Mouse (Mus musculus): ENCODE results near the gene Tmem163. TPM values are rescaled to one million over a fixed set of nuclear protein-coding genes. Genes with fewer than 3 reads are reported as not detected.

Gene Tmem163
- total and polyA plus RNA-seq, 3 experiments = 4.5 to 10.0 (median 8.1) TPM

GRCm38 (mm10) chr1:127608326-127608725 lies 71.0 kb downstream of the Tmem163 start:
- H3K36me3 ChIP-seq (replicated peaks in 1 of 2; ENCODE audit: control insufficient read depth in 1 of 2, insufficient read depth in 1 of 2, low read length in 1 of 2) = peaks cover 0 to 46% of the 10 kb centered on the region in 2 experiments
- H3K27me3 ChIP-seq (replicated peaks) = no peaks in the 10 kb centered on the region
- H3K9me3 ChIP-seq (replicated peaks; ENCODE audit: low read length) = peaks cover 3% of the 10 kb centered on the region
- no peak overlapping the region for H3K4me2 ChIP-seq (ENCODE audit: insufficient read depth, low read depth, poor library complexity, severe bottlenecking)
- H3K4me1 ChIP-seq (ENCODE audit: control insufficient read depth in 1 of 2, insufficient read depth in 2 of 2) = peaks cover 0 to 20% of the 10 kb centered on the region in 2 experiments; a peak in 1 of 4 replicates
- H3K4me3 ChIP-seq (replicated peaks in 1 of 3; ENCODE audit: low read depth in 2 of 3, low read length in 2 of 3, poor library complexity in 1 of 3) = no peak overlapping the region
- H3K27ac ChIP-seq (ENCODE audit: insufficient read depth, low read depth) = no peak overlapping the region
- no peak for DNase-seq (ENCODE audit: extremely low read depth)
- no peaks in the 10 kb centered on the region for H3K79me2 ChIP-seq (replicated peaks; ENCODE audit: control insufficient read depth, extremely low read depth, insufficient read depth, poor library complexity, severe bottlenecking)
- TF ChIP-seq BHLHE40 (IDR thresholded peaks at IDR 0.05; ENCODE audit: low read depth, low read length) (no peak), GABPA (IDR thresholded peaks at IDR 0.05; ENCODE audit: insufficient replicate concordance, low read depth, low read length) (no peak), MAFK (IDR thresholded peaks at IDR 0.05; ENCODE audit: insufficient replicate concordance, low read length) (no peak), SMC3 (IDR thresholded peaks at IDR 0.05; ENCODE audit: low read depth, low read length) (no peak), ELF1 (IDR thresholded peaks at IDR 0.05; ENCODE audit: low read depth, low read length) (no peak), JUN (IDR thresholded peaks at IDR 0.05; ENCODE audit: insufficient read depth, low read depth, low read length) (no peak), MYC (IDR thresholded peaks at IDR 0.05; ENCODE audit: low read depth, low read length) (no peak), ZMIZ1 (IDR thresholded peaks at IDR 0.05; ENCODE audit: low read depth, low read length) (no peak), PAX5 (IDR thresholded peaks at IDR 0.05; ENCODE audit: low read length) (no peak), ZNF384 (IDR thresholded peaks at IDR 0.05; ENCODE audit: low read depth, low read length) (no peak), MEF2A (IDR thresholded peaks at IDR 0.05; ENCODE audit: borderline replicate concordance, low read depth, low read length) (no peak), MXI1 (IDR thresholded peaks at IDR 0.05; ENCODE audit: low read depth, low read length) (no peak), CHD2 (IDR thresholded peaks at IDR 0.05; ENCODE audit: low read length) (no peak), TCF12 (IDR thresholded peaks at IDR 0.05; ENCODE audit: low read depth, low read length) (no peak), HCFC1 (IDR thresholded peaks at IDR 0.05; ENCODE audit: low read depth, low read length) (no peak), SIN3A (IDR thresholded peaks at IDR 0.05; ENCODE audit: low read length) (no peak), MAX (IDR thresholded peaks at IDR 0.05; ENCODE audit: low read length) (no peak), EP300 (IDR thresholded peaks at IDR 0.05; ENCODE audit: low read length) (no peak)
- dilution Hi-C loops (cut with MboI; ENCODE audit: extremely low pct_ligation_motif_present, extremely low pct_unique_long_range_greater_than_20kb, low sequenced_read_pairs) = no loop called here
- H3K9ac ChIP-seq (ENCODE audit: insufficient read depth, low read depth) = no peak overlapping the region
- in situ Hi-C loops (cut with MboI; ENCODE audit: low pct_ligation_motif_present, low pct_unique_long_range_greater_than_20kb, low sequenced_read_pairs) = loop anchor here (10.0 to 25.0 kb wide), 2 partner anchors 104 to 154 kb away; partner anchors contain the start of gene Ccnt2

- dilution Hi-C loops (cut with MboI; ENCODE audit: extremely low pct_ligation_motif_present, extremely low pct_unique_long_range_greater_than_20kb, low sequenced_read_pairs) = no loop called here
- H3K36me3 ChIP-seq (replicated peaks in 1 of 2; ENCODE audit: control insufficient read depth in 1 of 2, insufficient read depth in 1 of 2, low read length in 1 of 2) = peaks cover 0 to 47% of the 10 kb centered on the region in 2 experiments
- no peak overlapping the region for H3K9ac ChIP-seq (ENCODE audit: insufficient read depth, low read depth)
- in situ Hi-C loops (cut with MboI; ENCODE audit: low pct_ligation_motif_present, low pct_unique_long_range_greater_than_20kb, low sequenced_read_pairs) = loop anchor here (10.0 to 25.0 kb wide), 2 partner anchors 99 to 158 kb away; partner anchors contain the start of gene Ccnt2
- peaks cover 4 to 35% of the 10 kb centered on the region in 2 experiments; a peak in 3 of 4 replicates for H3K4me1 ChIP-seq (ENCODE audit: control insufficient read depth in 1 of 2, insufficient read depth in 2 of 2)
- peaks cover 3% of the 10 kb centered on the region for H3K9me3 ChIP-seq (replicated peaks; ENCODE audit: low read length)
- H3K4me3 ChIP-seq (replicated peaks in 1 of 3; ENCODE audit: low read depth in 2 of 3, low read length in 2 of 3, poor library complexity in 1 of 3) = no peak overlapping the region
- H3K4me2 ChIP-seq (ENCODE audit: insufficient read depth, low read depth, poor library complexity, severe bottlenecking) = no peak overlapping the region
- no peaks in the 10 kb centered on the region for H3K79me2 ChIP-seq (replicated peaks; ENCODE audit: control insufficient read depth, extremely low read depth, insufficient read depth, poor library complexity, severe bottlenecking)
- TF ChIP-seq POLR2A (IDR thresholded peaks at IDR 0.05; ENCODE audit: low read depth, low read length) (no peak), TBP (conservative IDR thresholded peaks at IDR 0.05; ENCODE audit: low read depth, low read length) (no peak), POLR2AphosphoS2 (IDR thresholded peaks at IDR 0.05; ENCODE audit: low read depth, low read length) (no peak), ZKSCAN1 (IDR thresholded peaks at IDR 0.05; ENCODE audit: borderline replicate concordance, low read depth, low read length) (no peak), RCOR1 (conservative IDR thresholded peaks at IDR 0.05; ENCODE audit: low read depth, low read length) (no peak), TCF12 (IDR thresholded peaks at IDR 0.05; ENCODE audit: low read depth, low read length) (no peak), NRF1 (IDR thresholded peaks at IDR 0.05; ENCODE audit: low read depth, low read length) (no peak), CHD2 (IDR thresholded peaks at IDR 0.05; ENCODE audit: low read length) (no peak), JUND (conservative IDR thresholded peaks at IDR 0.05; ENCODE audit: low read depth, low read length) (no peak), MAZ (IDR thresholded peaks at IDR 0.05; ENCODE audit: low read depth, low read length) (no peak), USF2 (conservative IDR thresholded peaks at IDR 0.05; ENCODE audit: low read depth, low read length) (no peak), GABPA (IDR thresholded peaks at IDR 0.05; ENCODE audit: insufficient replicate concordance, low read depth, low read length) (no peak), E2F4 (IDR thresholded peaks at IDR 0.05; ENCODE audit: insufficient replicate concordance, low read depth, low read length) (no peak), MXI1 (IDR thresholded peaks at IDR 0.05; ENCODE audit: low read depth, low read length) (no peak), USF1 (IDR thresholded peaks at IDR 0.05; ENCODE audit: low read depth, low read length) (no peak)
- no peak overlapping the region for H3K27ac ChIP-seq (ENCODE audit: insufficient read depth, low read depth)
- no peaks in the 10 kb centered on the region for H3K27me3 ChIP-seq (replicated peaks)
- DNase-seq (ENCODE audit: extremely low read depth) = no peak
These were observed 75.4 kb downstream of the Tmem163 start for GRCm38 (mm10) chr1:127603697-127604631.
